Mouse (Mus musculus) liver, postnatal 0 days (tissue): ENCODE data around the gene Hoxa7. TPM values are rescaled to one million over a fixed set of nuclear protein-coding genes. Genes with fewer than 3 reads are reported as not detected.

Source experiments
- ATAC-seq: fragments of 200-750 bp; cut with Nextera tagmentation; 2 replicates; pipeline ENCODE4 v1.8.0; 2017; ENCODE audit warnings: mild to moderate bottlenecking, moderate library complexity
- DNase-seq: peaks from one replicate; pipeline ENCODE4 v3.0.0-alpha.2; 2016
- H3K27ac ChIP-seq: fragments of 300-500 bp; sonication (generic); 2 replicates; pipeline ENCODE4 v1.5.1; 2014; ENCODE audit warnings: antibody characterized with exemption, moderate library complexity, mild to moderate bottlenecking, low read depth
- H3K27me3 ChIP-seq: fragments of 300-500 bp; sonication (generic); 2 replicates; pipeline ENCODE4 v1.6.1; 2014; ENCODE audit warnings: low read length, control low read depth, mixed read lengths; ENCODE audit not compliant: insufficient read depth
- H3K36me3 ChIP-seq: fragments of 300-500 bp; sonication (generic); replicated peaks from 2 replicates; pipeline ENCODE4 v1.6.1; 2014; ENCODE audit warnings: mild to moderate bottlenecking, control low read depth, low read length, moderate library complexity, mixed read lengths; ENCODE audit not compliant: insufficient read depth
- H3K4me1 ChIP-seq: fragments of 300-500 bp; sonication (generic); 2 replicates; pipeline ENCODE4 v1.6.1; 2014; ENCODE audit warnings: antibody characterized with exemption, mild to moderate bottlenecking, control low read depth; ENCODE audit not compliant: insufficient read depth
- H3K4me2 ChIP-seq: fragments of 300-500 bp; sonication (generic); 2 replicates; pipeline ENCODE4 v1.6.1; 2014; ENCODE audit warnings: low read depth, mild to moderate bottlenecking, low read length, moderate library complexity, mixed read lengths
- H3K4me3 ChIP-seq: fragments of 300-500 bp; sonication (generic); 2 replicates; pipeline ENCODE4 v1.5.1; 2014; ENCODE audit warnings: low read depth, low read length
- H3K9ac ChIP-seq: fragments of 300-500 bp; sonication (generic); replicated peaks from 2 replicates; pipeline ENCODE4 v1.6.1; 2014; ENCODE audit warnings: mild to moderate bottlenecking, moderate library complexity
- H3K9me3 ChIP-seq: fragments of 300-500 bp; sonication (generic); 2 replicates; pipeline ENCODE4 v1.6.1; 2016; ENCODE audit warnings: mild to moderate bottlenecking, control low read depth, low read length, mixed read lengths
- CTCF ChIP-seq: sonication (generic); IDR thresholded peaks from 2 replicates; pipeline ENCODE4 v1.5.1; 2016; ENCODE audit warnings: antibody characterized with exemption, low read depth
- EP300 ChIP-seq: IDR thresholded peaks from 2 replicates; pipeline ENCODE4 v1.6.1; 2016; ENCODE audit warnings: antibody characterized with exemption, low read depth, mild to moderate bottlenecking
- WGBS: fragments of 180-500 bp; shearing (Covaris S2); extraction: QIAGEN DNeasy Blood & Tissue Kit; methylation state at CpG from one replicate; pipeline ENCODE4 v1.1.7; 2014; ENCODE audit not compliant: insufficient replicate concordance; 5-methylcytosine and 5-hydroxymethylcytosine counted together
- polyA plus RNA-seq: library from polyadenylated mRNA; unstranded; fragments of >200 nt; fragmentation: Nextera tagmentation; extraction: Ambion mirVana; gene quantifications from 2 replicates; pipeline ENCODE4 v1.2.1, GENCODE M21; 2015

Gene Hoxa7
- polyA plus RNA-seq, 1 experiment from 2014 or later, result 0.39 TPM

GRCm38 (mm10) chr6:52248638-52249414 lies 27.2 kb upstream of the Hoxa7 start:
- Histone ChIP-seq H3K4me1 (peaks cover 8% of the 10 kb centered on the region; the same call in 1 of the 2 replicates), H3K4me2 (no peak overlapping the region), H3K27me3 (peaks cover 99% of the 10 kb centered on the region), H3K36me3 (no peaks in the 10 kb centered on the region), H3K9ac (no peak overlapping the region), H3K27ac (no peak overlapping the region), H3K4me3 (no peak overlapping the region), H3K9me3 (no peaks in the 10 kb centered on the region)
- TF ChIP-seq CTCF (no peak), EP300 (no peak)
- WGBS, result 3% methylated on average over 26 of the region's 27 CpGs
- no peak for DNase-seq
- ATAC-seq, result no peak

GRCm38 (mm10) chr6:52247766-52248637 lies 26.3 kb upstream of the Hoxa7 start:
- Histone ChIP-seq H3K36me3 (no peaks in the 10 kb centered on the region), H3K4me1 (peaks cover 8% of the 10 kb centered on the region; the same call in 1 of the 2 replicates), H3K27me3 (peaks cover 99% of the 10 kb centered on the region), H3K9ac (no peak overlapping the region), H3K27ac (no peak overlapping the region), H3K9me3 (no peaks in the 10 kb centered on the region), H3K4me3 (no peak overlapping the region), H3K4me2 (no peak overlapping the region)
- ATAC-seq (no peak), DNase-seq (no peak)
- TF ChIP-seq CTCF (no peak), EP300 (no peak)
- 2% methylated on average over 23 of the region's 23 CpGs for WGBS

GRCm38 (mm10) chr6:52246916-52247315 lies 25.3 kb upstream of the Hoxa7 start:
- H3K27ac ChIP-seq, result no peak overlapping the region
- H3K4me2 ChIP-seq, result no peak overlapping the region
- ATAC-seq, result no peak
- WGBS, result 3% methylated on average over 3 of the region's 3 CpGs
- TF ChIP-seq CTCF (no peak), EP300 (no peak)
- peaks cover 99% of the 10 kb centered on the region for H3K27me3 ChIP-seq
- H3K9me3 ChIP-seq, result no peaks in the 10 kb centered on the region
- no peak overlapping the region for H3K4me3 ChIP-seq
- no peaks in the 10 kb centered on the region for H3K36me3 ChIP-seq
- H3K4me1 ChIP-seq, result peaks cover 8% of the 10 kb centered on the region; the same call in 1 of the 2 replicates
- no peak for DNase-seq
- no peak overlapping the region for H3K9ac ChIP-seq

GRCm38 (mm10) chr6:52246403-52246803 lies 24.7 kb upstream of the Hoxa7 start:
- no peak overlapping the region for H3K4me3 ChIP-seq
- no peak overlapping the region for H3K27ac ChIP-seq
- no peak for ATAC-seq
- no peaks in the 10 kb centered on the region for H3K9me3 ChIP-seq
- no peak overlapping the region for H3K4me2 ChIP-seq
- peaks cover 99% of the 10 kb centered on the region for H3K27me3 ChIP-seq
- 1% methylated on average over 26 of the region's 26 CpGs for WGBS
- no peak overlapping the region for H3K9ac ChIP-seq
- TF ChIP-seq CTCF (no peak), EP300 (no peak)
- H3K4me1 ChIP-seq, result peaks cover 8% of the 10 kb centered on the region; the same call in 1 of the 2 replicates
- no peak for DNase-seq
- no peaks in the 10 kb centered on the region for H3K36me3 ChIP-seq

GRCm38 (mm10) chr6:52245757-52246142 lies 24.1 kb upstream of the Hoxa7 start, which contains the start of gene Hoxa11:
Hoxa11 (minus strand) TSS chr6:52245810.
- no peak within 1 kb of the TSS for H3K27ac ChIP-seq
- peaks cover 99% of the 10 kb centered on the region for H3K27me3 ChIP-seq
- H3K9ac ChIP-seq, result no peak within 1 kb of the TSS
- 5% methylated on average over 20 of the region's 20 CpGs for WGBS
- DNase-seq (no peak), ATAC-seq (no peak)
- H3K36me3 ChIP-seq, result no peaks in the 10 kb centered on the region
- no peak for TF ChIP-seq EP300
- no peak for TF ChIP-seq CTCF
- peaks cover 8% of the 10 kb centered on the region; the same call in 1 of the 2 replicates for H3K4me1 ChIP-seq
- no peaks in the 10 kb centered on the region for H3K9me3 ChIP-seq
- peak within 1 kb of the TSS; percentile 22 for H3K4me3 ChIP-seq
- H3K4me2 ChIP-seq, result no peak within 1 kb of the TSS

- WGBS, result under 1% methylated on average over 71 of the region's 71 CpGs
- no peak for TF ChIP-seq EP300
- no peak for TF ChIP-seq CTCF
- Histone ChIP-seq H3K4me1 (peaks cover 8% of the 10 kb centered on the region), H3K4me2 (no peak overlapping the region), H3K36me3 (no peaks in the 10 kb centered on the region), H3K9me3 (no peaks in the 10 kb centered on the region), H3K9ac (no peak overlapping the region), H3K27me3 (peaks cover 100% of the 10 kb centered on the region), H3K4me3 (peak overlapping the region; percentile 22), H3K27ac (no peak overlapping the region)
- DNase-seq (no peak), ATAC-seq (no peak)
Measured at GRCm38 (mm10) chr6:52245040-52245756, 23.5 kb upstream of the Hoxa7 start.
